21 mouse cellular contexts compared by ENCODE assay signal in the genomic region with DNA sequence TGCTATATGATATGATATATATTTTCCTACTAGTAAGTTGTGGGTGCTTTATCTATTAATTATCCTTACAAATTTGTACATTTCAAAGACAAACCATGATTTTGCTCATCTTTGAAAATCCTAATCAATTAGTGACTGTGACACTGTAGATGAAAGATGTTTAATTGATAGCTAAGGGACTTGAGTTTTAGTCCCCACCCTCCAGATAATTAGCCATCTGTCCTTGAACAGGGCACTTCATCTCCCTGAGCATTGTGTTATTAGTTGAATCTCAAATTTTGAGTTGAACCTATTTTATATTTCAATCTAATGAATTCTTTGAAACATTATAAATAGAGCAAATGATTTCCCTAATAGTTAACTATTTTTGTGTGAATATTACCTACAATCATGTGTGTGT.
"Had no signal": no experiment of that assay in that cellular context is flagged by ENCODE, and none has a peak within 500 bp of the region (broad histone marks: within the 10 kb centered on the region; RNA-seq: fewer than 3 reads in every experiment).

No protein-coding gene starts in this region.

- H3K4me1 ChIP-seq: liver, embryonic 13.5 days; liver, embryonic 15.5 days; lung, embryonic 15.5 days; midbrain, embryonic 10.5 days; midbrain, embryonic 12.5 days had no signal

- H3K27ac ChIP-seq: liver, embryonic 13.5 days; liver, embryonic 15.5 days; lung, embryonic 15.5 days; macrophage; midbrain, embryonic 10.5 days; midbrain, embryonic 12.5 days had no signal

- H3K9ac ChIP-seq: liver, embryonic 13.5 days; liver, embryonic 15.5 days; liver, postnatal 0 days; lung, embryonic 15.5 days; midbrain, embryonic 12.5 days had no signal

- H3K4me2 ChIP-seq: liver, embryonic 13.5 days; liver, embryonic 15.5 days; lung, embryonic 15.5 days; midbrain, embryonic 12.5 days had no signal

- H3K36me3 ChIP-seq: liver, embryonic 13.5 days; liver, embryonic 15.5 days; lung, embryonic 15.5 days; midbrain, embryonic 10.5 days; midbrain, embryonic 12.5 days had no signal

- ATAC-seq: liver, postnatal 0 days; lung, postnatal 0 days; midbrain, embryonic 16.5 days had no signal

- H3K27me3 ChIP-seq: liver, embryonic 13.5 days; liver, embryonic 15.5 days; lung, embryonic 15.5 days; midbrain, embryonic 12.5 days had no signal

- H3K9me3 ChIP-seq: liver, embryonic 13.5 days; liver, embryonic 15.5 days; lung, embryonic 15.5 days; midbrain, embryonic 10.5 days; midbrain, embryonic 12.5 days had no signal

- DNase-seq: liver, embryonic 13.5 days; liver, postnatal 0 days; lung, adult 2 months; lung, postnatal 14 days; lung, postnatal 36 days; retina, postnatal 1 day; right cerebral cortex, adult 18-20 months; right cerebral cortex, postnatal 25 days; right cerebral cortex, postnatal 4 days; spleen, adult 18-20 months; thymus, adult 18-20 months; thymus, postnatal 14 days; thymus, postnatal 36 days had no signal

- H3K4me3 ChIP-seq: liver, embryonic 13.5 days; liver, embryonic 15.5 days; lung, embryonic 15.5 days; midbrain, embryonic 10.5 days; midbrain, embryonic 12.5 days; myocyte had no signal
